In genomic region chr9:45018031-45018430, GRCm38 (mm10) we compare ENCODE assay signal across 42 mouse cellular contexts. TPM values are rescaled to one million over a fixed set of nuclear protein-coding genes. Genes with fewer than 3 reads are reported as not detected.
DNase-seq lines count a peak whose midpoint lies in the region; ATAC-seq and TF ChIP-seq lines count a peak whose summit lies in the region.
"Had no signal": no experiment of that assay in that cellular context is flagged by ENCODE, and none has a peak within 500 bp of the region (broad histone marks: within the 10 kb centered on the region; RNA-seq: fewer than 3 reads in every experiment).

No protein-coding gene starts in this region.

- H3K4me3 ChIP-seq in forebrain, postnatal 0 days (ENCODE audit: low read depth, low read length): no peak overlapping the region
- H3K4me3 ChIP-seq in forebrain, embryonic 10.5 days: no peak overlapping the region
- H3K4me3 ChIP-seq in intestine, embryonic 16.5 days (ENCODE audit: low read length): no peak overlapping the region
- no peak overlapping the region for H3K4me3 ChIP-seq in liver, embryonic 12.5 days
- H3K4me3 ChIP-seq: embryonic facial prominence, embryonic 13.5 days; hindbrain, embryonic 10.5 days; layer of hippocampus, adult 2 months; liver, embryonic 13.5 days; megakaryocyte, embryonic 14.5 days; midbrain, embryonic 13.5 days; neural tube, embryonic 13.5 days; stomach, embryonic 15.5 days had no signal

- H3K9ac ChIP-seq in forebrain, postnatal 0 days: no peak overlapping the region
- no peak overlapping the region for H3K9ac ChIP-seq in intestine, embryonic 16.5 days (ENCODE audit: low read depth, low read length)
- H3K9ac ChIP-seq in liver, embryonic 12.5 days: no peak overlapping the region
- H3K9ac ChIP-seq: embryonic facial prominence, embryonic 13.5 days; liver, embryonic 13.5 days; midbrain, embryonic 13.5 days; neural tube, embryonic 13.5 days; stomach, embryonic 15.5 days had no signal

- H3K9me3 ChIP-seq in forebrain, postnatal 0 days (ENCODE audit: low read length): no peaks in the 10 kb centered on the region
- no peaks in the 10 kb centered on the region for H3K9me3 ChIP-seq in forebrain, embryonic 10.5 days
- H3K9me3 ChIP-seq in intestine, embryonic 16.5 days (ENCODE audit: control insufficient read depth, low read length): no peaks in the 10 kb centered on the region
- no peaks in the 10 kb centered on the region for H3K9me3 ChIP-seq in liver, embryonic 12.5 days (replicated peaks)
- H3K9me3 ChIP-seq: embryonic facial prominence, embryonic 13.5 days; hindbrain, embryonic 10.5 days; liver, embryonic 13.5 days; midbrain, embryonic 13.5 days; neural tube, embryonic 13.5 days; stomach, embryonic 15.5 days had no signal

- no peak for TF ChIP-seq CTCF in forebrain, postnatal 0 days (IDR thresholded peaks at IDR 0.05; ENCODE audit: low read depth)

- WGBS in forebrain, postnatal 0 days: 76% methylated on average over 11 of the region's 11 CpGs
- 91% methylated on average over 11 of the region's 11 CpGs for WGBS in forebrain, embryonic 10.5 days
- 79% methylated on average over 11 of the region's 11 CpGs for WGBS in intestine, embryonic 16.5 days
- WGBS in liver, embryonic 12.5 days (ENCODE audit: insufficient replicate concordance): 77% methylated on average over 11 of the region's 11 CpGs

- H3K4me2 ChIP-seq in forebrain, postnatal 0 days (ENCODE audit: low read depth): no peak overlapping the region
- no peak overlapping the region for H3K4me2 ChIP-seq in intestine, embryonic 16.5 days (ENCODE audit: low read depth, low read length)
- H3K4me2 ChIP-seq in liver, embryonic 12.5 days: no peak overlapping the region
- H3K4me2 ChIP-seq: embryonic facial prominence, embryonic 13.5 days; liver, embryonic 13.5 days; midbrain, embryonic 13.5 days; neural tube, embryonic 13.5 days; stomach, embryonic 15.5 days had no signal

- H3K27me3 ChIP-seq in forebrain, postnatal 0 days (ENCODE audit: insufficient read depth, low read length): no peaks in the 10 kb centered on the region
- no peaks in the 10 kb centered on the region for H3K27me3 ChIP-seq in forebrain, embryonic 10.5 days (ENCODE audit: poor library complexity, severe bottlenecking)
- H3K27me3 ChIP-seq in intestine, embryonic 16.5 days (replicated peaks; ENCODE audit: control insufficient read depth, insufficient read depth, low read length): no peaks in the 10 kb centered on the region
- no peaks in the 10 kb centered on the region; the same call in 1 of the 2 replicates for H3K27me3 ChIP-seq in liver, embryonic 12.5 days (replicated peaks)
- H3K27me3 ChIP-seq: CH12.LX; embryonic facial prominence, embryonic 13.5 days; liver, embryonic 13.5 days; midbrain, embryonic 13.5 days; neural tube, embryonic 13.5 days; stomach, embryonic 15.5 days had no signal

- H3K27ac ChIP-seq in forebrain, postnatal 0 days (ENCODE audit: low read depth, low read length): no peak overlapping the region
- H3K27ac ChIP-seq in forebrain, embryonic 10.5 days: no peak overlapping the region
- no peak overlapping the region for H3K27ac ChIP-seq in intestine, embryonic 16.5 days (ENCODE audit: low read length)
- no peak overlapping the region for H3K27ac ChIP-seq in liver, embryonic 12.5 days
- H3K27ac ChIP-seq: embryonic facial prominence, embryonic 13.5 days; hindbrain, embryonic 10.5 days; layer of hippocampus, adult 2 months; liver, embryonic 13.5 days; midbrain, embryonic 13.5 days; neural tube, embryonic 13.5 days; stomach, embryonic 15.5 days had no signal

- peak; percentile 11 for DNase-seq in forebrain, postnatal 0 days
- no peak for DNase-seq in forebrain, embryonic 10.5 days (ENCODE audit: extremely low spot score, low spot score)
- peak; percentile 20 for DNase-seq in right cerebral cortex, adult 18-20 months
- DNase-seq in right cerebral cortex, postnatal 14 days: no peak
- peak; percentile 11 to 12 for DNase-seq in left cerebral cortex, postnatal 36 days (ENCODE audit: low spot score in 2 of 2)
- DNase-seq in ovary, postnatal 10 days (ENCODE audit: low spot score): no peak
- DNase-seq: adrenal gland, adult 8-10 months; cerebellum, adult 11 months; cerebellum, adult 9-11 months; gastrocnemius, postnatal 10 days; heart, postnatal 14 days; kidney, adult 2 months; kidney, postnatal 36 days; layer of hippocampus, postnatal 36 days; liver, embryonic 13.5 days; lung, adult 18-20 months; lung, postnatal 4 days; retina, postnatal 1 day; thymus, postnatal 14 days had no signal

- no peak; the same call in 1 of the 2 replicates for ATAC-seq in forebrain, postnatal 0 days
- ATAC-seq in intestine, embryonic 16.5 days: no peak
- ATAC-seq in liver, embryonic 12.5 days: no peak
- ATAC-seq: activated CD4-positive, CD25-positive, alpha-beta regulatory T cell, adult 4 months; forebrain, embryonic 16.5 days; hindbrain, embryonic 16.5 days; lung, postnatal 0 days; midbrain, embryonic 13.5 days had no signal

- H3K4me1 ChIP-seq in forebrain, postnatal 0 days (ENCODE audit: insufficient read depth): no peaks in the 10 kb centered on the region
- H3K4me1 ChIP-seq in forebrain, embryonic 10.5 days: no peaks in the 10 kb centered on the region
- H3K4me1 ChIP-seq in intestine, embryonic 16.5 days (ENCODE audit: control insufficient read depth, insufficient read depth, low read length): no peaks in the 10 kb centered on the region
- H3K4me1 ChIP-seq in liver, embryonic 12.5 days: no peaks in the 10 kb centered on the region
- H3K4me1 ChIP-seq: embryonic facial prominence, embryonic 13.5 days; hindbrain, embryonic 10.5 days; liver, embryonic 13.5 days; midbrain, embryonic 13.5 days; neural tube, embryonic 13.5 days; stomach, embryonic 15.5 days had no signal

- intact Hi-C loops in left cerebral cortex, postnatal 36 days (cut with DNase I): no loop called here

- no peaks in the 10 kb centered on the region for H3K36me3 ChIP-seq in forebrain, postnatal 0 days (ENCODE audit: insufficient read depth)
- no peaks in the 10 kb centered on the region for H3K36me3 ChIP-seq in forebrain, embryonic 10.5 days (replicated peaks)
- H3K36me3 ChIP-seq in intestine, embryonic 16.5 days (ENCODE audit: control insufficient read depth, insufficient read depth, low read length): no peaks in the 10 kb centered on the region
- no peaks in the 10 kb centered on the region for H3K36me3 ChIP-seq in liver, embryonic 12.5 days
- H3K36me3 ChIP-seq: embryonic facial prominence, embryonic 13.5 days; hindbrain, embryonic 10.5 days; liver, embryonic 13.5 days; midbrain, embryonic 13.5 days; neural tube, embryonic 13.5 days; stomach, embryonic 15.5 days had no signal

RNA-seq across cellular contexts. Expression of gene Cd3e, which starts 8.6 kb away (rescaled TPM):
- not detected in 2 replicates for total RNA-seq in forebrain, postnatal 0 days (2014; rRNA removed)
- polyA plus RNA-seq in forebrain, postnatal 0 days (2015; fragmentation: Nextera tagmentation; extraction: Ambion mirVana): 0.19 TPM in 1 of 2 replicates, not detected in the other
- not detected in 2 replicates for polyA plus RNA-seq in forebrain, embryonic 10.5 days (2016; fragmentation: Nextera tagmentation; extraction: Ambion mirVana)
- not detected for total RNA-seq in left cerebral cortex, postnatal 36 days (2021)
- 0.71 and 1.1 TPM in 2 replicates for polyA plus RNA-seq in intestine, embryonic 16.5 days (2015; fragmentation: Nextera tagmentation; extraction: Ambion mirVana)
- not detected in 2 replicates for polyA plus RNA-seq in liver, embryonic 12.5 days (2016; fragmentation: Nextera tagmentation; extraction: Ambion mirVana)
- total RNA-seq: CH12.LX; gastrocnemius, postnatal 10 days; layer of hippocampus, adult 2 months; layer of hippocampus, postnatal 36 days; left cerebral cortex, postnatal 10 days had no signal
- polyA plus RNA-seq: C2C12; embryonic facial prominence, embryonic 13.5 days; forebrain, embryonic 11.5 days; forebrain, embryonic 16.5 days; heart, embryonic 14.5 days; hindbrain, embryonic 10.5 days; kidney, embryonic 16.5 days; liver, embryonic 13.5 days; midbrain, embryonic 13.5 days had no signal

RNA-seq across cellular contexts. Expression of gene Mpzl2, which starts 21.6 kb away (rescaled TPM):
- 2.2 and 4.6 TPM in 2 replicates for total RNA-seq in forebrain, postnatal 0 days (2014; rRNA removed)
- 2.0 and 2.3 TPM in 2 replicates for polyA plus RNA-seq in forebrain, postnatal 0 days (2015; fragmentation: Nextera tagmentation; extraction: Ambion mirVana)
- polyA plus RNA-seq in forebrain, embryonic 10.5 days (2016; fragmentation: Nextera tagmentation; extraction: Ambion mirVana): 3.2 and 3.5 TPM in 2 replicates
- 1 to 10 TPM in 1 of 2 experiments, under 1 TPM in 1; 0.84 to 1.4 TPM for total RNA-seq in left cerebral cortex, postnatal 36 days (2021)
- 25.7 and 29.1 TPM in 2 replicates for polyA plus RNA-seq in intestine, embryonic 16.5 days (2015; fragmentation: Nextera tagmentation; extraction: Ambion mirVana)
- polyA plus RNA-seq in liver, embryonic 12.5 days (2016; fragmentation: Nextera tagmentation; extraction: Ambion mirVana): 3.9 and 4.9 TPM in 2 replicates
- polyA plus RNA-seq: activated CD4-positive, CD25-positive, alpha-beta regulatory T cell, adult 4 months; C2C12 had no signal

RNA-seq across cellular contexts. Expression of gene Cd3d, which starts 36.4 kb away (rescaled TPM):
- total RNA-seq in forebrain, postnatal 0 days (2014; rRNA removed): not detected in 2 replicates
- not detected in 2 replicates for polyA plus RNA-seq in forebrain, postnatal 0 days (2015; fragmentation: Nextera tagmentation; extraction: Ambion mirVana)
- polyA plus RNA-seq in forebrain, embryonic 10.5 days (2016; fragmentation: Nextera tagmentation; extraction: Ambion mirVana): not detected in 2 replicates
- not detected for total RNA-seq in left cerebral cortex, postnatal 36 days (2021)
- not detected in 2 replicates for polyA plus RNA-seq in intestine, embryonic 16.5 days (2015; fragmentation: Nextera tagmentation; extraction: Ambion mirVana)
- not detected in 2 replicates for polyA plus RNA-seq in liver, embryonic 12.5 days (2016; fragmentation: Nextera tagmentation; extraction: Ambion mirVana)
- total RNA-seq: ES-E14; heart, adult 8-10 months; layer of hippocampus, adult 2 months; layer of hippocampus, postnatal 36 days; left cerebral cortex, postnatal 10 days had no signal
- polyA plus RNA-seq: C2C12; embryonic facial prominence, embryonic 13.5 days; forebrain, embryonic 11.5 days; forebrain, embryonic 16.5 days; heart, embryonic 14.5 days; hindbrain, embryonic 10.5 days; hindbrain, embryonic 16.5 days; intestine, embryonic 14.5 days; kidney, embryonic 16.5 days; limb, embryonic 14.5 days; liver, embryonic 13.5 days; midbrain, embryonic 13.5 days; neural tube, embryonic 13.5 days had no signal

RNA-seq across cellular contexts. Expression of gene Mpzl3, which starts 37.0 kb away (rescaled TPM):
- 1.8 and 3.7 TPM in 2 replicates for total RNA-seq in forebrain, postnatal 0 days (2014; rRNA removed)
- 0.62 and 1.1 TPM in 2 replicates for polyA plus RNA-seq in forebrain, postnatal 0 days (2015; fragmentation: Nextera tagmentation; extraction: Ambion mirVana)
- 2.3 and 2.7 TPM in 2 replicates for polyA plus RNA-seq in forebrain, embryonic 10.5 days (2016; fragmentation: Nextera tagmentation; extraction: Ambion mirVana)
- 1 to 10 TPM; 4.3 to 4.6 TPM for total RNA-seq in left cerebral cortex, postnatal 36 days (2021)
- polyA plus RNA-seq in intestine, embryonic 16.5 days (2015; fragmentation: Nextera tagmentation; extraction: Ambion mirVana): 6.2 and 7.0 TPM in 2 replicates
- 0.63 and 1.1 TPM in 2 replicates for polyA plus RNA-seq in liver, embryonic 12.5 days (2016; fragmentation: Nextera tagmentation; extraction: Ambion mirVana)

RNA-seq across cellular contexts. Expression of gene Cd3g, which starts 37.8 kb away (rescaled TPM):
- total RNA-seq in forebrain, postnatal 0 days (2014; rRNA removed): not detected in 2 replicates
- not detected in 2 replicates for polyA plus RNA-seq in forebrain, postnatal 0 days (2015; fragmentation: Nextera tagmentation; extraction: Ambion mirVana)
- polyA plus RNA-seq in forebrain, embryonic 10.5 days (2016; fragmentation: Nextera tagmentation; extraction: Ambion mirVana): not detected in 2 replicates
- not detected for total RNA-seq in left cerebral cortex, postnatal 36 days (2021)
- polyA plus RNA-seq in intestine, embryonic 16.5 days (2015; fragmentation: Nextera tagmentation; extraction: Ambion mirVana): 1.1 and 1.2 TPM in 2 replicates
- polyA plus RNA-seq in liver, embryonic 12.5 days (2016; fragmentation: Nextera tagmentation; extraction: Ambion mirVana): not detected in 2 replicates
- total RNA-seq: gastrocnemius, postnatal 10 days; layer of hippocampus, adult 2 months; layer of hippocampus, postnatal 36 days; left cerebral cortex, postnatal 10 days had no signal
- polyA plus RNA-seq: C2C12; forebrain, embryonic 11.5 days; forebrain, embryonic 16.5 days; hindbrain, embryonic 10.5 days; hindbrain, embryonic 16.5 days; kidney, embryonic 16.5 days; midbrain, embryonic 13.5 days; neural tube, embryonic 13.5 days had no signal

Comparison
In these comparisons a context has a peak if more than half of its experiments do, and no peak if none do; other contexts are left out.
1. DNase-seq: peak in forebrain, postnatal 0 days (single experiment), right cerebral cortex, adult 18-20 months (single experiment) and left cerebral cortex, postnatal 36 days (2 of 2); none in forebrain, embryonic 10.5 days (single experiment), right cerebral cortex, postnatal 14 days (single experiment) and ovary, postnatal 10 days (single experiment).